Mouse (Mus musculus): ENCODE results near the gene L3mbtl2. TPM values are rescaled to one million over a fixed set of nuclear protein-coding genes. Genes with fewer than 3 reads are reported as not detected.
A peak's percentile ranks its signal among the peaks of the same experiment; 100 is the strongest.

Gene L3mbtl2
- 1 to 10 TPM; 7.3 to 9.0 TPM for total RNA-seq (2021)
- long read RNA-seq, experiment 1, transcript L3mbtl2-201 (17 exons, 3,487 nt): major isoform, 18 of 20 reads
- long read RNA-seq, experiment 1, partial matches to known transcripts: 0 of 20 reads
- long read RNA-seq, experiment 1, other reads (novel, unspliced or antisense): 2 of 20 reads
- long read RNA-seq, experiment 2, transcript L3mbtl2-201 (17 exons, 3,487 nt): major isoform, 20 of 23 reads
- long read RNA-seq, experiment 2, partial matches to known transcripts: 1 of 23 reads
- long read RNA-seq, experiment 2, other reads (novel, unspliced or antisense): 0 of 23 reads

- DNase-seq: peak; percentile 96
- TF ChIP-seq CTCF (IDR thresholded peaks at IDR 0.05): peak; percentile 30
- H3K4me3 ChIP-seq: peak within 1 kb of the TSS; percentile 84
- H3K27ac ChIP-seq: peak within 1 kb of the TSS; percentile 79
- intact Hi-C loops (cut with DNase I): no loop called here
These were observed at the start of gene L3mbtl2 for GRCm38 (mm10) chr15:81663697-81664561. TSS of gene L3mbtl2 (plus strand) at chr15:81663889.

GRCm38 (mm10) chr15:81649516-81650455 lies 13.9 kb upstream of the L3mbtl2 start:
- Histone ChIP-seq H3K4me3 (no peak overlapping the region), H3K27ac (peak overlapping the region; percentile 63)
- DNase-seq: peak; percentile 72
- no peak for TF ChIP-seq CTCF (IDR thresholded peaks at IDR 0.05)
- intact Hi-C loops (cut with DNase I): no loop called here

- no peak overlapping the region for H3K4me3 ChIP-seq
- TF ChIP-seq CTCF (IDR thresholded peaks at IDR 0.05): no peak
- DNase-seq: peak; percentile 39
- peak overlapping the region; percentile 24; the same call in 1 of the 2 replicates for H3K27ac ChIP-seq
- intact Hi-C loops (cut with DNase I): no loop called here
These were observed 13.1 kb upstream of the L3mbtl2 start for GRCm38 (mm10) chr15:81650636-81651035.

- no peak for DNase-seq
- no peak for TF ChIP-seq CTCF (IDR thresholded peaks at IDR 0.05)
- no peak overlapping the region for H3K4me3 ChIP-seq
- intact Hi-C loops (cut with DNase I): no loop called here
- no peak overlapping the region for H3K27ac ChIP-seq
These were observed 2.0 kb upstream of the L3mbtl2 start for GRCm38 (mm10) chr15:81661701-81662100.

GRCm38 (mm10) chr15:81663281-81663680 lies 408 bp upstream of the L3mbtl2 start:
- Histone ChIP-seq H3K4me3 (peak overlapping the region; percentile 84), H3K27ac (peak overlapping the region; percentile 79; the same call in 1 of the 2 replicates)
- intact Hi-C loops (cut with DNase I): no loop called here
- DNase-seq: no peak
- no peak for TF ChIP-seq CTCF (IDR thresholded peaks at IDR 0.05)

GRCm38 (mm10) chr15:81666957-81667356 lies 3.3 kb downstream of the L3mbtl2 start:
- DNase-seq: no peak
- intact Hi-C loops (cut with DNase I): no loop called here
- Histone ChIP-seq H3K27ac (no peak overlapping the region), H3K4me3 (no peak overlapping the region)
- peak; percentile 10; the same call in 1 of the 2 replicates for TF ChIP-seq CTCF (IDR thresholded peaks at IDR 0.05)

GRCm38 (mm10) chr15:81670231-81670640 lies 6.5 kb downstream of the L3mbtl2 start:
- Histone ChIP-seq H3K27ac (no peak overlapping the region), H3K4me3 (no peak overlapping the region)
- DNase-seq: peak; percentile 57
- peak; percentile 69 for TF ChIP-seq CTCF (IDR thresholded peaks at IDR 0.05)
- intact Hi-C loops (cut with DNase I): no loop called here

- Histone ChIP-seq H3K4me3 (no peak overlapping the region), H3K27ac (no peak overlapping the region)
- TF ChIP-seq CTCF (IDR thresholded peaks at IDR 0.05): no peak
- intact Hi-C loops (cut with DNase I): no loop called here
- DNase-seq: no peak
These were observed 12.9 kb downstream of the L3mbtl2 start for GRCm38 (mm10) chr15:81676637-81677036.

- intact Hi-C loops (cut with DNase I): no loop called here
- no peak for DNase-seq
- no peak for TF ChIP-seq CTCF (IDR thresholded peaks at IDR 0.05)
- Histone ChIP-seq H3K4me3 (no peak overlapping the region), H3K27ac (no peak overlapping the region)
These were observed 16.7 kb downstream of the L3mbtl2 start for GRCm38 (mm10) chr15:81680301-81680805.

- Histone ChIP-seq H3K27ac (peak overlapping the region; percentile 82), H3K4me3 (peak overlapping the region; percentile 87)
- intact Hi-C loops (cut with DNase I): no loop called here
- no peak for TF ChIP-seq CTCF (IDR thresholded peaks at IDR 0.05)
- no peak for DNase-seq
These were observed 29.8 kb downstream of the L3mbtl2 start for GRCm38 (mm10) chr15:81693366-81693966.

- peak; percentile 84 for TF ChIP-seq CTCF (IDR thresholded peaks at IDR 0.05)
- Histone ChIP-seq H3K4me3 (peak overlapping the region; percentile 87), H3K27ac (peak overlapping the region; percentile 82)
- intact Hi-C loops (cut with DNase I): no loop called here
- peak; percentile 92 for DNase-seq
These were observed 30.5 kb downstream of the L3mbtl2 start for GRCm38 (mm10) chr15:81693967-81694881.
